Comparison of ENCODE assay signal across 14 mouse cellular contexts in the genomic region with DNA sequence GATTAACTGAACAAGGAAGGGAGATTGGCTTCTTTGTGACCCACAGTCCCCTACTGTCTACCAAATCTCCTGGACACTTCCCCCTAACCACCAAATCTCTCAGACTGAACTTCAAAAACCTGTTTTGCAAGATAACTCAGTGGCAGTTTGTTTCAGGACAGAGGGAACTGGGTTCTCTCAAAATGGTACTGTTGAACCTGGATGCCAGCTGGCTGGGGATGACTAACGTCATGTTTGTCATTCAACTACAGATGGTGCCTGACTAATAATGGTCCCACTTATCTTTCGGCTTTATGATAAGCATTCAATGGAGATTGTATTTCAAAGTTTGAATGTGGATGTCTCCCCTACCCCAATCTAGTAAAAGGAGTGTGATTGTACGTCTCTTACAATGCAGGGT.
"Had no signal": no experiment of that assay in that cellular context is flagged by ENCODE, and none has a peak within 500 bp of the region (broad histone marks: within the 10 kb centered on the region; RNA-seq: fewer than 3 reads in every experiment).

No protein-coding gene starts in this region.

- H3K9me3 ChIP-seq: limb, embryonic 12.5 days; midbrain, embryonic 12.5 days had no signal

- H3K4me3 ChIP-seq: left cerebral cortex, adult 2 months; limb, embryonic 12.5 days; midbrain, embryonic 12.5 days had no signal

- H3K4me1 ChIP-seq: limb, embryonic 12.5 days; midbrain, embryonic 12.5 days had no signal

- H3K36me3 ChIP-seq: limb, embryonic 12.5 days; midbrain, embryonic 12.5 days had no signal

- DNase-seq: kidney, adult 11 months; kidney, adult 9 months; kidney, postnatal 36 days; liver; lung, adult 18-20 months; right cerebral cortex, postnatal 25 days; thymus, adult 18-20 months; thymus, postnatal 14 days had no signal

- H3K9ac ChIP-seq: limb, embryonic 12.5 days; liver, embryonic 14.5 days; midbrain, embryonic 12.5 days had no signal

- ATAC-seq: midbrain, embryonic 16.5 days had no signal

- H3K27ac ChIP-seq: kidney, postnatal 0 days; left cerebral cortex, adult 2 months; limb, embryonic 12.5 days; liver, embryonic 14.5 days; midbrain, embryonic 12.5 days had no signal

- H3K4me2 ChIP-seq: limb, embryonic 12.5 days; midbrain, embryonic 12.5 days had no signal

- H3K27me3 ChIP-seq: limb, embryonic 12.5 days; midbrain, embryonic 12.5 days had no signal
